Mouse (Mus musculus): Measurements from ENCODE around the gene Ubqln1.

- TF ChIP-seq EP300 (optimal IDR thresholded peaks at IDR 0.05) (no peak), CTCF (IDR thresholded peaks at IDR 0.05; ENCODE audit: low read depth) (no peak)
These were observed 58.4 kb downstream of the Ubqln1 start for GRCm38 (mm10) chr13:58157036-58157435.

All from stomach, postnatal 0 days (tissue).